Mouse (Mus musculus): Measurements from ENCODE around the gene Sympk.
A peak's percentile ranks its signal among the peaks of the same experiment; 100 is the strongest.
"Not testable (repeated sequence)": the region's sequence is repeated elsewhere in the genome, so short reads cannot be mapped to it uniquely, and the experiment has no call there.

Sympk gene

GRCm38 (mm10) chr7:19053136-19053532 lies 29.0 kb downstream of the Sympk start:
- Histone ChIP-seq H3K36me3 (ENCODE audit: control insufficient read depth, insufficient read depth, low read length, poor library complexity, severe bottlenecking) (peaks cover 5% of the 10 kb centered on the region), H3K27me3 (ENCODE audit: control insufficient read depth, insufficient read depth, low read length, poor library complexity, severe bottlenecking) (no peaks in the 10 kb centered on the region)
- no peak for DNase-seq (ENCODE audit: low read depth, low spot score)

- H3K27me3 ChIP-seq (ENCODE audit: control insufficient read depth, insufficient read depth, low read length, poor library complexity, severe bottlenecking) = no peaks in the 10 kb centered on the region
- H3K36me3 ChIP-seq (ENCODE audit: control insufficient read depth, insufficient read depth, low read length, poor library complexity, severe bottlenecking) = peaks cover 2% of the 10 kb centered on the region
- DNase-seq (ENCODE audit: low read depth, low spot score) = peak; percentile 45
Measured at GRCm38 (mm10) chr7:19054047-19054776, 30.0 kb downstream of the Sympk start, which contains the start of gene Rsph6a. TSS of gene Rsph6a (plus strand) at chr7:19054690.

DNA sequence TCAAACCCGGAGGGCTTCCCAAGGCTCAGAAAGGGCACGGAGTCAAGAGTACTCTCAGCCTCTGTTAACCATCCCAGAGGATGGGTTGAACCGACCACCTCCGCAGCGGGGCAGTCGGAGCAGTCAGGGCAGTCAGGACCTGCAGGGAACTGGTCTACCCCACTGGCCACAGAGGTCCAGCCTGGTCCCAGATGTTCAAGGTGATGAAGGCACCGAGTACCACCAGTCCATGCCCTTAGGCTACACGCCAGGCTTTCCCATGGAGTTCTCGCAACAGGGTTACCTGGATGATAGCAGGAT lies 30.6 kb downstream of the Sympk start:
- DNase-seq (ENCODE audit: low read depth, low spot score) = no peak
- Histone ChIP-seq H3K36me3 (ENCODE audit: control insufficient read depth, insufficient read depth, low read length, poor library complexity, severe bottlenecking) (peaks cover 2% of the 10 kb centered on the region), H3K27me3 (ENCODE audit: control insufficient read depth, insufficient read depth, low read length, poor library complexity, severe bottlenecking) (no peaks in the 10 kb centered on the region; the same call in 1 of the 2 replicates)

DNA sequence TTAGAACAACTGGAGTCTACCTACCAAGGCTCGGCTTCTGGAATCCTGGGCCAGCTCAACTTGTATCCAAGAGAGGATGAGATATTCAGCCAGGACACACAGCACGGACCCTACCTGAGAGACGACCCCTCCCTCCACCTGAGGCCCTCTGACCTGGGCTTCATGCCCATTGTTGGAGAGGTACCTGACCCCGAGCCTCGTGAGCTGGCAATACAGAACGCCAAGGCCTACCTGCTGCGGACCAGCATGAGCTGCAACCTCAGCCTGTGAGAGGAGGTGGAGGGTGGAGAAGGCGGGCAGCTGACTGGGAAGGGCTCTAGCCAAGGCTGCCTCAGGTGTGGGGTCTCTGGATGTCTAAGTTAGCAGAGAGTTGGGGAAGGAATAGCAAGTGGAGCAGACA lies 30.9 kb downstream of the Sympk start:
- no peaks in the 10 kb centered on the region; the same call in 1 of the 2 replicates for H3K27me3 ChIP-seq (ENCODE audit: control insufficient read depth, insufficient read depth, low read length, poor library complexity, severe bottlenecking)
- no peak for DNase-seq (ENCODE audit: low read depth, low spot score)
- H3K36me3 ChIP-seq (ENCODE audit: control insufficient read depth, insufficient read depth, low read length, poor library complexity, severe bottlenecking) = peaks cover 2% of the 10 kb centered on the region; the same call in 1 of the 2 replicates

- no peak for DNase-seq (ENCODE audit: low read depth, low spot score)
- Histone ChIP-seq H3K36me3 (ENCODE audit: control insufficient read depth, insufficient read depth, low read length, poor library complexity, severe bottlenecking) (no peaks in the 10 kb centered on the region), H3K27me3 (ENCODE audit: control insufficient read depth, insufficient read depth, low read length, poor library complexity, severe bottlenecking) (no peaks in the 10 kb centered on the region; the same call in 1 of the 2 replicates)
Measured at GRCm38 (mm10) chr7:19057405-19057804, 33.2 kb downstream of the Sympk start.

- DNase-seq (ENCODE audit: low read depth, low spot score) = no peak
- Histone ChIP-seq H3K36me3 (ENCODE audit: control insufficient read depth, insufficient read depth, low read length, poor library complexity, severe bottlenecking) (no peaks in the 10 kb centered on the region), H3K27me3 (ENCODE audit: control insufficient read depth, insufficient read depth, low read length, poor library complexity, severe bottlenecking) (no peaks in the 10 kb centered on the region)
Measured at GRCm38 (mm10) chr7:19065896-19066295, 41.7 kb downstream of the Sympk start.

GRCm38 (mm10) chr7:19067063-19067462 lies 42.9 kb downstream of the Sympk start:
- H3K36me3 ChIP-seq (ENCODE audit: control insufficient read depth, insufficient read depth, low read length, poor library complexity, severe bottlenecking) = no peaks in the 10 kb centered on the region
- no peaks in the 10 kb centered on the region for H3K27me3 ChIP-seq (ENCODE audit: control insufficient read depth, insufficient read depth, low read length, poor library complexity, severe bottlenecking)
- DNase-seq (ENCODE audit: low read depth, low spot score) = no peak

DNA sequence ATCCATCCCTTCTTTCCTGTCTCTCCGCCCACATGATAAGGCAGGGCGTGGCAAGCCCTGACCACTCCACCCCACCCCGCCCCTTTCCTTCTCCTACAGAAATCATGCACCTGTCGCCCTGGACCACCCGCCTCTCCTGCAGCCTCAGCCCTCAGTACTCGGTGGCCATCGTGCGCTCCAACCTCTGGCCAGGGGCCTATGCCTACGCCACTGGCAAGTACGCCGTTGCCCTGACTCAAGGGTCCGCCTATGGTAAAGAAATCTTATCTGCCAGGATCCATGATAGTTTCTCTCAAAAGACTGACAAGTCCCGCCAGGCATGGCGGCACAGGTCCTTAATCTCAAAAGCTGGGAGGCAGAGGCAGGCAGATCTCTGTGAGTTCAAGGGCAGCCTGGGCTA lies 43.8 kb downstream of the Sympk start:
- Histone ChIP-seq H3K27me3 (ENCODE audit: control insufficient read depth, insufficient read depth, low read length, poor library complexity, severe bottlenecking) (no peaks in the 10 kb centered on the region), H3K36me3 (ENCODE audit: control insufficient read depth, insufficient read depth, low read length, poor library complexity, severe bottlenecking) (no peaks in the 10 kb centered on the region)
- no peak for DNase-seq (ENCODE audit: low read depth, low spot score)

DNA sequence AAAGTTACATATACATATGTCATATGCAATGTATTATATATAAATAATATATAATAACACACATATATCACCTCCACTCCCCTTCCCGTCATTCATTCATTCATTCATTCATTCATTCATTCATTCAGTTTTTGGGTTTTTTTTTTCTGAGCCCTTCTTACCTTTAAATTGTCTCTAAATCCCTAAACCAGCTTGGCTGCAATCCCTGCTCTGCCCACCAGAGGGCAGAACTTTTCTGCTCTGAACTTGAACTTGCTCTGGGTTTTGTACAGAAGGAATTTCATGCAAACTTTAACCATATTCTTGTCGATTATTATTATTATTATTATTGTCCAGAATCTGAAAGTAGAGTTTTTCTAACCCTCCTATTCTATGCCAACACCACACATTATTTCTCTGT lies 44.5 kb downstream of the Sympk start:
- DNase-seq (ENCODE audit: low read depth, low spot score) = peak; percentile 90
- Histone ChIP-seq H3K27me3 (ENCODE audit: control insufficient read depth, insufficient read depth, low read length, poor library complexity, severe bottlenecking) (no peaks in the 10 kb centered on the region), H3K36me3 (ENCODE audit: control insufficient read depth, insufficient read depth, low read length, poor library complexity, severe bottlenecking) (no peaks in the 10 kb centered on the region)

DNA sequence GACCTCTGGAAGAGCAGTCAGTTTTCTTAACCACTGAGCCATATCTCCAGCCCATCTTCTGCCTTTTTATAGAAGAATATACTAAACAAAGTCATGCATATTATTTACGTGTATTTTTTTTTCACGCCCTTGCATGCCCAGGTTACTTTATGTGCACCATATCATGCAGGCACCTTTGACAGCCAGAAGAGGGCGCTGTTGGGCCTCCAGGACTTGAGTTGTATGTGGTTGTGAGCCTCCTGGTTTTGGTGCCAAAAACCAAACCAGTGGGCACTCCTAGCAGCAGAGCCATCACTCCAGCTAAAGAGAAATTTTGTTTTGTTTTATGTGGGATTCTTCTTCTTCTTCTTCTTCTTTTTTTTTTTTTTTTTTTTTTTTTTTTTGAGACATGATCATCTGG lies 45.3 kb downstream of the Sympk start:
- Histone ChIP-seq H3K27me3 (ENCODE audit: control insufficient read depth, insufficient read depth, low read length, poor library complexity, severe bottlenecking) (0 out of 2 replicates have a peak, but pooled peaks cover under 1% of the 10 kb centered on the region), H3K36me3 (ENCODE audit: control insufficient read depth, insufficient read depth, low read length, poor library complexity, severe bottlenecking) (no peaks in the 10 kb centered on the region)
- DNase-seq (ENCODE audit: low read depth, low spot score) = peak; percentile 65

- not testable (repeated sequence) for DNase-seq (ENCODE audit: low read depth, low spot score); H3K27me3 ChIP-seq (ENCODE audit: control insufficient read depth, insufficient read depth, low read length, poor library complexity, severe bottlenecking); H3K36me3 ChIP-seq (ENCODE audit: control insufficient read depth, insufficient read depth, low read length, poor library complexity, severe bottlenecking)
Measured at GRCm38 (mm10) chr7:19071024-19071423, 46.8 kb downstream of the Sympk start.

GRCm38 (mm10) chr7:19073504-19073903 lies 49.3 kb downstream of the Sympk start:
- Histone ChIP-seq H3K27me3 (ENCODE audit: control insufficient read depth, insufficient read depth, low read length, poor library complexity, severe bottlenecking) (0 out of 2 replicates have a peak, but pooled peaks cover 3% of the 10 kb centered on the region), H3K36me3 (ENCODE audit: control insufficient read depth, insufficient read depth, low read length, poor library complexity, severe bottlenecking) (no peaks in the 10 kb centered on the region)
- DNase-seq (ENCODE audit: low read depth, low spot score) = peak; percentile 61

- Histone ChIP-seq H3K27me3 (ENCODE audit: control insufficient read depth, insufficient read depth, low read length, poor library complexity, severe bottlenecking) (0 out of 2 replicates have a peak, but pooled peaks cover 3% of the 10 kb centered on the region), H3K36me3 (ENCODE audit: control insufficient read depth, insufficient read depth, low read length, poor library complexity, severe bottlenecking) (no peaks in the 10 kb centered on the region)
- DNase-seq (ENCODE audit: low read depth, low spot score) = no peak
Measured at GRCm38 (mm10) chr7:19074494-19074893, 50.3 kb downstream of the Sympk start.

DNA sequence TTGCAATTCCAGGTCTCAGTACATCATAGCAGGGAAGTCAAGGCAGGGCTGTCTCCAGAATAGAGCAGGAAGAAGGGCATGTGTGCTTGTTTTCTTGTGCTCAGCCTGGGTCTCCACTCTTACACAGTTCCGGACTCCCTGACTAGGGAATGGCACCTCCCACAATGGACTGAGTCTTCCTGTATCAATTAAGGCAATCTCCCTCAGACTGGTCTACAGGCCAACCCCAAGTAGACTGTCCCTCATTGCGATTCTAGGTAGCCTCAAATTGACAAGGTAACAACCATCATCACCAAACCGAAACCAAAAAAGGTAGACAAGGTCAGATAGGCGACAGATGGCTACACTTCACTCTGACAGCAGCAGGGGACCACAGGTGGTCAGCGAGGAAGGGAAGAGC lies 51.1 kb downstream of the Sympk start:
- H3K27me3 ChIP-seq (ENCODE audit: control insufficient read depth, insufficient read depth, low read length, poor library complexity, severe bottlenecking) = 0 out of 2 replicates have a peak, but pooled peaks cover 3% of the 10 kb centered on the region
- H3K36me3 ChIP-seq (ENCODE audit: control insufficient read depth, insufficient read depth, low read length, poor library complexity, severe bottlenecking) = no peaks in the 10 kb centered on the region
- no peak for DNase-seq (ENCODE audit: low read depth, low spot score)

- Histone ChIP-seq H3K27me3 (ENCODE audit: control insufficient read depth, insufficient read depth, low read length, poor library complexity, severe bottlenecking) (0 out of 2 replicates have a peak, but pooled peaks cover 3% of the 10 kb centered on the region), H3K36me3 (ENCODE audit: control insufficient read depth, insufficient read depth, low read length, poor library complexity, severe bottlenecking) (no peaks in the 10 kb centered on the region)
- peak; percentile 77 for DNase-seq (ENCODE audit: low read depth, low spot score)
Measured at GRCm38 (mm10) chr7:19075723-19076585, 51.8 kb downstream of the Sympk start, which contains the start of gene Dmwd. TSS of gene Dmwd (plus strand) at chr7:19076227.

Measured in splenic B cell, adult 2 months (primary cell).